Mouse (Mus musculus) heart, postnatal 0 days (tissue): ENCODE results near the gene Rtf2.

Experiments
- CTCF ChIP-seq: IDR thresholded peaks from 2 replicates; pipeline ENCODE4 v1.5.1; 2016; ENCODE audit warnings: antibody characterized with exemption, control low read depth, low read depth
- EP300 ChIP-seq: IDR thresholded peaks from 2 replicates; pipeline ENCODE4 v1.6.1; 2016; ENCODE audit warnings: antibody characterized with exemption, low read depth

DNA sequence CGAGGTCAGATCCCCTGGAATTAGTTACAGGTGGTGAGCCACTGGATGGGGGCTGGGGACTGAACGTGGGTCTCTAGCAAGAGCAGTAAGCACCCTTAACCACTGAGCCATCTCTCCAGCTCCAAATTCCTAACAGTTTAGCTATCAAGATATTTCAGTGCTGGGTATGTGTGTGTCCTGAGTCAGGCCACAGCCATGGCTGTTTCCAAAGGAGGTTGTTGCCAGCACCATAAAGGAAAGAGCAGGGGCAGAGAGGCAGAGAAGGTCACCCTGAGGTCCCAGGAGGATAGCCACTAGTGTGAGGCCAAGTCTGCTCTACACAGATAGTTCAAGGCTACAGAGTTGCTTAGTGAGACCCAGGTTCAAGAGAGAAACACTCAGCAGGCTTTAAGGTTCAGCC, 20.3 kb downstream of the Rtf2 start:
- no peak for TF ChIP-seq CTCF
- no peak for TF ChIP-seq EP300
